Mouse (Mus musculus) heart, postnatal 0 days (tissue): ENCODE results near the gene Bcr.

Experiments
- CTCF ChIP-seq: IDR thresholded peaks from 2 replicates; pipeline ENCODE4 v1.5.1; 2016; ENCODE audit warnings: antibody characterized with exemption, control low read depth, low read depth
- EP300 ChIP-seq: IDR thresholded peaks from 2 replicates; pipeline ENCODE4 v1.6.1; 2016; ENCODE audit warnings: antibody characterized with exemption, low read depth

DNA sequence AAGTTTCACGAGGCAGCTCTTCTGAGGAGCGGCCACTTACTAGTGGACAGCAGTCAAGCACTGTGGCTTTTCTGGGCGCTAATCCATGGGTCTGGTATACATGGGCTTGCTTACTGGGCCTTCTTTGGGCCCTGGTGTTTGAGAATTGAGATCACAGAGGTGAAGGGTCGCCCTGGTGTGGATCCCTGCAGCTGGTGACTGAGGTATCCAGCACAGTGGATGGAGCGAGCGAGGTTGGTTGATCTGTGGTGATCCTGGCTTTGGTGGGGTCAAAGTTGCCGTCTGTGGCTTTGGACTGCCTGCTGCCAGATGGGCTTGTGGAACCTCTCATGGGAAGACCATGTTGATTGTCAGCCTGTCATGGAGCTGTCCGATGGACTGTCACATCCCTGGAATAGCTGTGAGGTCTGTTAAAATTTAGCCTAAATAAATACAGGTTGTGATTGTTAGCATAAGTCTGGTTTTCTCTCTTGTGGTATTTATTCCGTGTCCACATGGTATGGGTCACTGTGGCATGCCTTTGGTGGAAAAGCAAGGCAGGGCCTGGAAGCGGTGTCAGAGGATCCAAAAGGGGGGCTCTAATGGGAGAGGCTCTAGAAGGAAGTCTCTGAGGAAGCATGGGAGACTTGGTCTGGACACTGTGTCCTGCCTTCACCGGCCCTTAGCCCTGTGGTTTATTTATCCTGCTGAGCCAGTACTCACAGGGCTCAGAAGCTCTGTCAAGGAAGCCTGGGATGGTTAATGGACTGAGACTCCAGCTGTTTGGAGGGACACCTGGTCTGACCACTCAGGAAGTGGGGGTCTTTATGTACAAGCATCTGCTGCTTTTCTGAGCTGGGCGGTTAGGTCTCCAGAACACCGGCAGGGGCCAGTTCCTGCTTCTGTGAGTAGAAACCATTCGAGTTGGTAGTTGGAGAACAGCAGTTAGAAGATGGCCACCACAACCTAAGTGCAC is 18.1 kb downstream of the Bcr start:
- TF ChIP-seq EP300 (no peak), CTCF (no peak)
